Mouse (Mus musculus): Measurements from ENCODE around the gene Pitpna.

GRCm38 (mm10) chr11:75598004-75598403 lies 10.1 kb downstream of the Pitpna start:
- no peak for TF ChIP-seq POLR2A (IDR thresholded peaks at IDR 0.05; ENCODE audit: borderline replicate concordance, extremely low read depth, low read depth, low read length)
- TF ChIP-seq CTCF (IDR thresholded peaks at IDR 0.05; ENCODE audit: insufficient read depth, low read length), result no peak

Data from lung, adult 2 months (tissue).